Mouse (Mus musculus) lung, embryonic 15.5 days (tissue): ENCODE results near the gene Smdt1. TPM values are rescaled to one million over a fixed set of nuclear protein-coding genes. Genes with fewer than 3 reads are reported as not detected.
"Not testable (repeated sequence)": the region's sequence is repeated elsewhere in the genome, so short reads cannot be mapped to it uniquely, and the experiment has no call there.

Experiments used
- ATAC-seq: fragments of 200-750 bp; cut with Nextera tagmentation; 2 replicates; pipeline ENCODE4 v1.8.0; 2017; ENCODE audit warnings: moderate number of reproducible peaks, borderline replicate concordance; ENCODE audit not compliant: low FRiP score, low TSS enrichment; ENCODE audit errors: extremely low read depth
- H3K27ac ChIP-seq: fragments of 300-500 bp; sonication (generic); 2 replicates; pipeline ENCODE4 v1.5.1; 2015; ENCODE audit warnings: moderate library complexity, mild to moderate bottlenecking, inconsistent platforms
- H3K27me3 ChIP-seq: fragments of 300-500 bp; sonication (generic); 2 replicates; pipeline ENCODE4 v1.6.1; 2015; ENCODE audit warnings: inconsistent platforms
- H3K36me3 ChIP-seq: fragments of 300-500 bp; sonication (generic); 2 replicates; pipeline ENCODE4 v1.6.1; 2015; ENCODE audit warnings: inconsistent platforms
- H3K4me1 ChIP-seq: fragments of 300-500 bp; sonication (generic); 2 replicates; pipeline ENCODE4 v1.6.1; 2015; ENCODE audit warnings: inconsistent platforms
- H3K4me2 ChIP-seq: fragments of 300-500 bp; sonication (generic); 2 replicates; pipeline ENCODE4 v1.6.1; 2015; ENCODE audit warnings: inconsistent platforms, mild to moderate bottlenecking, moderate library complexity
- H3K4me3 ChIP-seq: fragments of 300-500 bp; sonication (generic); 2 replicates; pipeline ENCODE4 v1.5.1; 2015; ENCODE audit warnings: mild to moderate bottlenecking, inconsistent platforms
- H3K9ac ChIP-seq: fragments of 300-500 bp; sonication (generic); 2 replicates; pipeline ENCODE4 v1.6.1; 2015; ENCODE audit warnings: inconsistent platforms
- H3K9me3 ChIP-seq: fragments of 300-500 bp; sonication (generic); 2 replicates; pipeline ENCODE4 v1.6.1; 2016; ENCODE audit warnings: inconsistent platforms
- WGBS: fragments of 180-500 bp; shearing (Covaris S2); methylation state at CpG from one replicate; pipeline ENCODE4 v1.1.7; 2015; 5-methylcytosine and 5-hydroxymethylcytosine counted together
- polyA plus RNA-seq: library from polyadenylated mRNA; unstranded; fragments of >200 nt; fragmentation: Nextera tagmentation; extraction: Ambion mirVana; gene quantifications from 2 replicates; pipeline ENCODE4 v1.2.1, GENCODE M21; 2015

Gene Smdt1
- polyA plus RNA-seq, 1 experiment from 2014 or later, result 235 TPM

DNA sequence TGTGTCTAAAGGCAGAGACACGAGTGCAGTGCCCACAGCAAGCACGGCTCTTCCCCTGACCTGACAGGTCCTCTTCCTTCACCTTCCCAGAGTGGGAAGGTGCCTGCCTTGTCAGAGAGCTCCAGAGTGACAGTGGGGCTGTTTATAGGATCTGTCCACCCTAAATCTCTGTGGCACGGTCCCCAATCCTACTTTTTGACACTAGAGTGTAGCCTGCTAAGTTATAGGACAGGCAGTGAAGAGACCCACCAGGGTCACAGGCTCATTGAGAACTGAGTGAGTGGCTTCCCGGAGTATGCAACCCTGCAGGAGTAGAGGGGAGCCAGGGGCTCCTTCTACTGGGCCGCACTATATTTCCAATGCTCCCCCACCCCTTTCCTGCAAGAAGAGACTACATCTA lies 38.9 kb downstream of the Smdt1 start:
- Histone ChIP-seq H3K4me2 (no peak overlapping the region), H3K4me1 (peaks cover 31% of the 10 kb centered on the region)

GRCm38 (mm10) chr15:82378261-82379180 lies 39.8 kb downstream of the Smdt1 start:
- ATAC-seq, result no peak
- no peaks in the 10 kb centered on the region for H3K9me3 ChIP-seq
- H3K4me2 ChIP-seq, result peak overlapping the region; percentile 72; the same call in 1 of the 2 replicates
- 27% methylated on average over 15 of the region's 15 CpGs for WGBS
- H3K27me3 ChIP-seq, result no peaks in the 10 kb centered on the region
- H3K4me3 ChIP-seq, result no peak overlapping the region
- no peaks in the 10 kb centered on the region for H3K36me3 ChIP-seq
- no peak overlapping the region for H3K9ac ChIP-seq
- peak overlapping the region; percentile 38 for H3K27ac ChIP-seq
- peaks cover 31% of the 10 kb centered on the region for H3K4me1 ChIP-seq

More for the DNA sequence above, 38.9 kb downstream of the Smdt1 start:
- no peaks in the 10 kb centered on the region for H3K27me3 ChIP-seq
- 56% methylated on average over 5 of the region's 5 CpGs for WGBS
- H3K9me3 ChIP-seq, result no peaks in the 10 kb centered on the region
- H3K27ac ChIP-seq, result 0 out of 2 replicates have a peak overlapping the region, but pooled peaks have one; percentile 38
- no peaks in the 10 kb centered on the region for H3K36me3 ChIP-seq
- H3K4me3 ChIP-seq, result no peak overlapping the region
- H3K9ac ChIP-seq, result no peak overlapping the region
- ATAC-seq, result no peak

- Histone ChIP-seq H3K27me3 (no peaks in the 10 kb centered on the region), H3K36me3 (no peaks in the 10 kb centered on the region), H3K9me3 (no peaks in the 10 kb centered on the region), H3K27ac (peak overlapping the region; percentile 72), H3K4me2 (peak overlapping the region; percentile 72), H3K4me3 (peak overlapping the region; percentile 45), H3K4me1 (peaks cover 31% of the 10 kb centered on the region), H3K9ac (peak overlapping the region; percentile 35; the same call in 1 of the 2 replicates)
- WGBS, result 19% methylated on average over 7 of the region's 7 CpGs
- ATAC-seq, result no peak; the same call in 1 of the 2 replicates
Measured at GRCm38 (mm10) chr15:82379511-82379870, 40.7 kb downstream of the Smdt1 start.

DNA sequence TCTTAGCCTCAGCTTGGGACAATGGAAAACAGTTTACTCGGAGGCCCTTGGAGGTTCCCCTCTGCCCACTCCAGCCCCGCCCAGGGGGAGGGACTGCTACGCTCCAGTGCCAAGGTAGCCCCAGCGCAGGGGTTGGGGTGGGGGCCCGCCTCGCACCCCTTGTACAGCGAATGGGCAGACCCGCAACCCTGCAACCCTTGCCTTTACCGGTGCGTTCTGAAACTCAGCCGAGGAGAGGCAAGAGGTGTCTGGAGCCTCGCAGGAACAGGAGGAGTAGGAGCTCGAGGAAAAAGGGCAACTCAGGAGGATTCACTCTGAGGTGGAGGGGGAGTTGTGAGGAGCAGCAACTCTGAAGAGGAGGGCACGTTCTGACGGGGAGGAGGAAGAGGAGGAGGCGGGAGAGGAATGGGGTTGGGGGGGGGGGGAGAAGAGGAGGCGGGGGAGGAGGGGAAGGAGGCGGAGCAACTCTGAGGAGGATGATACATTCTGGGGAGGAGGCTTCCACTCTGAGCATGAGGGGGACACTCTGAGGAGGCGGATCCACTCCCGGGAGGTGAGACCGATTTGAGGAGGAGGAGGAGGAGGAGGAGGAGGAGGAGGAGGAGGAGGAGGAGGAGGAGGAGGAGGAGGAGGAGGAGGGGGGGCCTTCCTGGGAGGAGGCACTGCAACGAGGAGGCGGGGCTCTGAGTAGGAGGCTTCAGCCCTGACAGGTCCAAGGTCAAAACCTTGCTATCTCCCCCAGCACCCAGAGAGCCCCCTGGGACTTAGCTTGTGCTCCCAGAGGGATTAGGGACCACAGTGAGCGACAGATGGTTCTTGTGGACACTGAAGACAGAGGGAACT lies 41.3 kb downstream of the Smdt1 start, which contains the start of gene Cyp2d22:
Gene Cyp2d22 (minus strand): TSS at position 390 of the 843 bp plus-strand sequence.
- H3K36me3 ChIP-seq, result no peaks in the 10 kb centered on the region
- peak within 1 kb of the TSS; percentile 72 for H3K27ac ChIP-seq
- 2% methylated on average over 15 of the region's 24 CpGs for WGBS
- H3K27me3 ChIP-seq, result no peaks in the 10 kb centered on the region
- H3K9me3 ChIP-seq, result no peaks in the 10 kb centered on the region
- peak within 1 kb of the TSS; percentile 35 for H3K9ac ChIP-seq
- peaks cover 31% of the 10 kb centered on the region for H3K4me1 ChIP-seq
- peak within 1 kb of the TSS; percentile 45 for H3K4me3 ChIP-seq
- H3K4me2 ChIP-seq, result peak within 1 kb of the TSS; percentile 72
- ATAC-seq, result peak; percentile 75

DNA sequence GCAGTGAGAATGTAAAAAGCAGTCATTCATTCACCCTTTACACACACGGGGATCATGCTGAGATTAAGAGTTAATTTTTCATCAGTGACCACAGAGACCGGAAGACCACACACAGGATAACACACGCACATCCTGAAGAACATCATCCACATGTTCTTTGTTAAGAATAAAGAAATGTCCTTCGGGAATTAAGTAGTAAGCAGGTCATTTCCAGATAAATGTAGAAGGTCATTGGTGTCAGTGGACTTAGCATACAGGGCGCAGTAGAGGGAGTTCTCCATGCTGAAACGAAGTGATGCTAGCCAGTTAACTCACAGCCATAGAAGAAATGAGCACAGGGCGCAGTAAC lies 41.9 kb downstream of the Smdt1 start:
- 23% methylated on average over 7 of the region's 7 CpGs for WGBS
- Histone ChIP-seq H3K27me3 (no peaks in the 10 kb centered on the region), H3K4me2 (peak overlapping the region; percentile 72), H3K36me3 (no peaks in the 10 kb centered on the region), H3K9me3 (no peaks in the 10 kb centered on the region), H3K4me1 (peaks cover 31% of the 10 kb centered on the region), H3K27ac (no peak overlapping the region), H3K4me3 (peak overlapping the region; percentile 45), H3K9ac (no peak overlapping the region)
- ATAC-seq, result no peak

- Histone ChIP-seq H3K4me3 (no peak overlapping the region), H3K4me1 (peaks cover 19% of the 10 kb centered on the region; the same call in 1 of the 2 replicates), H3K36me3 (no peaks in the 10 kb centered on the region), H3K4me2 (no peak overlapping the region), H3K27me3 (no peaks in the 10 kb centered on the region), H3K9me3 (no peaks in the 10 kb centered on the region), H3K27ac (no peak overlapping the region), H3K9ac (no peak overlapping the region)
- 88% methylated on average over 2 of the region's 2 CpGs for WGBS
- no peak for ATAC-seq
Measured at GRCm38 (mm10) chr15:82382441-82382840, 43.7 kb downstream of the Smdt1 start.

GRCm38 (mm10) chr15:82385729-82386128 lies 47.0 kb downstream of the Smdt1 start:
- Histone ChIP-seq H3K27me3 (no peaks in the 10 kb centered on the region), H3K9ac (no peak overlapping the region), H3K27ac (no peak overlapping the region), H3K4me1 (no peaks in the 10 kb centered on the region; the same call in 1 of the 2 replicates), H3K4me2 (no peak overlapping the region), H3K9me3 (no peaks in the 10 kb centered on the region), H3K4me3 (no peak overlapping the region), H3K36me3 (no peaks in the 10 kb centered on the region)
- ATAC-seq, result no peak
- WGBS, result 79% methylated on average over 2 of the region's 2 CpGs

DNA sequence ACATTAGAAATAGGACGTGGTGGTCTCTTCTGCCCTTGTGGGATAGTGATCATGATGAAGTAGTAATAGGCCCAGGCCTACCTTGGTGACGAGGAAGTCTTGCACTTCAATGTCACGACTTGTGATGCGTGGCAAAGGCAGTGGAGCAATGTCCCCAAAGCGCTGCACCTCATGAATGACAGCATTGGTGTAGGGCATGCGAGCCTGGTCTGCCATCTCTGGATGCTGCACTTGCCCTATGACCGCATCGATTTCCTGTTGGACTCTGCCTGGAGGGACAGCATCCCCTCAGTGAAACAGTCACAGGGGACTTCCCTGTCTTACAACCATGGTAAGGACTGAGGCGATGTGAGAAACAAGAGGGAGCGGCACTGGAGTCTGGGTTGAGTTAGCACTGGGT lies 51.2 kb downstream of the Smdt1 start:
- not testable (repeated sequence) for ATAC-seq, H3K4me1 ChIP-seq, H3K27ac ChIP-seq, H3K27me3 ChIP-seq, H3K9ac ChIP-seq, H3K36me3 ChIP-seq, H3K4me3 ChIP-seq, H3K4me2 ChIP-seq, H3K9me3 ChIP-seq
- WGBS, result 88% methylated on average over 10 of the region's 10 CpGs

DNA sequence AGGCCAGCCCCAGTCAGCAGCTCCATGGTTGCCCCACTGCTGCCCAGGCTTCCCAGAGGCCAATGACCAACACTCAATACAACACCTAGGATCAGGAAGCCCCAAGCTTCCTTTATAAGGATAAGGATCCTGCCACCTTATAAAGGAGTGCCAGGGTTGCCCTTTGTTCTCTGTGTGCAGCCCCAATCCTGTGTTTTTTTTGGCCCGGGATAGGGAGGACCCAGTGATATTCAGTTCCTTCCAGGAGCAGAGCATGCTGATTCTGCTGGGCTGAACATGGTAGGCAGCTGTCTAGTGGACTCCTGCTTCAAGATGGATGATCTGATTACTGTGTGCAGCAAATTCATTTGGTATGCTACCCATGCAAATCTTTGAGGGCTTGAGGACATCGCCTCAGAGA lies 55.2 kb downstream of the Smdt1 start, which contains the start of gene Cyp2d11:
Gene Cyp2d11 (minus strand): TSS at position 101 of the 400 bp plus-strand sequence.
- not testable (repeated sequence) for H3K27ac ChIP-seq, H3K4me2 ChIP-seq, H3K9ac ChIP-seq, H3K4me1 ChIP-seq, H3K9me3 ChIP-seq, ATAC-seq, H3K27me3 ChIP-seq, H3K4me3 ChIP-seq, H3K36me3 ChIP-seq
- WGBS, result 87% methylated on average over 2 of the region's 2 CpGs

- not testable (repeated sequence) for H3K4me1 ChIP-seq, H3K36me3 ChIP-seq, H3K27ac ChIP-seq, H3K4me2 ChIP-seq, H3K4me3 ChIP-seq, H3K9me3 ChIP-seq, ATAC-seq, H3K27me3 ChIP-seq, H3K9ac ChIP-seq
- 61% methylated on average over 3 of the region's 3 CpGs for WGBS
Measured at GRCm38 (mm10) chr15:82395955-82396354, 57.2 kb downstream of the Smdt1 start.
